Mouse (Mus musculus): Measurements from ENCODE around the gene Nt5c3.

Gene Nt5c3

GRCm38 (mm10) chr6:56923726-56924707 is at the start of gene Nt5c3, which contains the start of gene Vmn1r4:
TSS of gene Nt5c3 (minus strand) at chr6:56923932.
TSS of gene Vmn1r4 (plus strand) at chr6:56924015.
- in situ Hi-C loops (cut with MseI, MboI) = no loop called here

GRCm38 (mm10) chr6:56969973-56970372 is 46.2 kb upstream of the Nt5c3 start, which contains the start of gene Vmn1r5:
TSS of gene Vmn1r5 (plus strand) at chr6:56970273.
- in situ Hi-C loops (cut with MseI, MboI) = no loop called here

GRCm38 (mm10) chr6:56956436-56956835 is 32.7 kb upstream of the Nt5c3 start:
- in situ Hi-C loops (cut with MseI, MboI) = no loop called here

- in situ Hi-C loops (cut with MseI, MboI) = no loop called here
These were observed 10.6 kb upstream of the Nt5c3 start for GRCm38 (mm10) chr6:56934366-56934765.

- in situ Hi-C loops (cut with MseI, MboI) = no loop called here
These were observed 8.7 kb upstream of the Nt5c3 start for GRCm38 (mm10) chr6:56932464-56932863.

GRCm38 (mm10) chr6:56931648-56932415 is 8.1 kb upstream of the Nt5c3 start:
- in situ Hi-C loops (cut with MseI, MboI) = no loop called here

- in situ Hi-C loops (cut with MseI, MboI) = no loop called here
These were observed 404 bp downstream of the Nt5c3 start for GRCm38 (mm10) chr6:56923331-56923725.

GRCm38 (mm10) chr6:56920222-56921092 is 3.3 kb downstream of the Nt5c3 start:
- in situ Hi-C loops (cut with MseI, MboI) = no loop called here

GRCm38 (mm10) chr6:56919330-56920044 is 4.2 kb downstream of the Nt5c3 start:
- in situ Hi-C loops (cut with MseI, MboI) = no loop called here

- in situ Hi-C loops (cut with MseI, MboI) = no loop called here
These were observed 6.0 kb downstream of the Nt5c3 start for GRCm38 (mm10) chr6:56917578-56918368.

GRCm38 (mm10) chr6:56916279-56916678 is 7.5 kb downstream of the Nt5c3 start:
- in situ Hi-C loops (cut with MseI, MboI) = no loop called here

GRCm38 (mm10) chr6:56913092-56913858 is 10.5 kb downstream of the Nt5c3 start:
- in situ Hi-C loops (cut with MseI, MboI) = no loop called here

GRCm38 (mm10) chr6:56910910-56911309 is 12.8 kb downstream of the Nt5c3 start:
- in situ Hi-C loops (cut with MseI, MboI) = no loop called here

- in situ Hi-C loops (cut with MseI, MboI) = loop anchor here (5.0 kb wide), 2 partner anchors 97 to 102 kb away; no protein-coding TSS in a partner anchor
These were observed 14.8 kb downstream of the Nt5c3 start for GRCm38 (mm10) chr6:56908912-56909311.

- in situ Hi-C loops (cut with MseI, MboI) = loop anchor here (5.0 kb wide), 2 partner anchors 96 to 101 kb away; no protein-coding TSS in a partner anchor
These were observed 15.3 kb downstream of the Nt5c3 start for GRCm38 (mm10) chr6:56908397-56908796.

- in situ Hi-C loops (cut with MseI, MboI) = loop anchor here (5.0 kb wide), 2 partner anchors 96 to 101 kb away; no protein-coding TSS in a partner anchor
These were observed 15.8 kb downstream of the Nt5c3 start for GRCm38 (mm10) chr6:56907973-56908372.

GRCm38 (mm10) chr6:56906121-56906846 is 17.4 kb downstream of the Nt5c3 start:
- in situ Hi-C loops (cut with MseI, MboI) = loop anchor here (5.0 kb wide), 2 partner anchors 94 to 99 kb away; no protein-coding TSS in a partner anchor

GRCm38 (mm10) chr6:56905486-56905885 is 18.2 kb downstream of the Nt5c3 start:
- in situ Hi-C loops (cut with MseI, MboI) = loop anchor here (5.0 kb wide), 2 partner anchors 93 to 98 kb away; no protein-coding TSS in a partner anchor

Measured in mouse trophoblast stem cell (cell line).